Mouse (Mus musculus) liver, embryonic 13.5 days (tissue): Measurements from ENCODE around the gene Rassf5. TPM values are rescaled to one million over a fixed set of nuclear protein-coding genes. Genes with fewer than 3 reads are reported as not detected.

Source experiments
- ATAC-seq: fragments of 200-750 bp; cut with Nextera tagmentation; 2 replicates; pipeline ENCODE4 v1.8.0; 2017; ENCODE audit warnings: low read depth, mild to moderate bottlenecking, moderate number of reproducible peaks, moderate library complexity
- DNase-seq: peaks from one replicate; pipeline ENCODE4 v3.0.0; 2022
- H3K27ac ChIP-seq: fragments of 300-500 bp; sonication (generic); 2 replicates; pipeline ENCODE4 v1.5.1; 2015; ENCODE audit warnings: moderate library complexity, mild to moderate bottlenecking, inconsistent platforms
- H3K27me3 ChIP-seq: fragments of 300-500 bp; sonication (generic); 2 replicates; pipeline ENCODE4 v1.6.1; 2015; ENCODE audit warnings: mild to moderate bottlenecking, inconsistent platforms
- H3K36me3 ChIP-seq: fragments of 300-500 bp; sonication (generic); 2 replicates; pipeline ENCODE4 v1.6.1; 2015; ENCODE audit warnings: mild to moderate bottlenecking, inconsistent platforms
- H3K4me1 ChIP-seq: fragments of 300-500 bp; sonication (generic); replicated peaks from 2 replicates; pipeline ENCODE4 v1.6.1; 2015; ENCODE audit warnings: inconsistent platforms
- H3K4me2 ChIP-seq: fragments of 300-500 bp; sonication (generic); 2 replicates; pipeline ENCODE4 v1.6.1; 2015; ENCODE audit warnings: inconsistent platforms, mild to moderate bottlenecking, moderate library complexity
- H3K4me3 ChIP-seq: fragments of 300-500 bp; sonication (generic); replicated peaks from 2 replicates; pipeline ENCODE4 v1.5.1; 2015; ENCODE audit warnings: mild to moderate bottlenecking, inconsistent platforms
- H3K9ac ChIP-seq: fragments of 300-500 bp; sonication (generic); 2 replicates; pipeline ENCODE4 v1.6.1; 2015; ENCODE audit warnings: mild to moderate bottlenecking, inconsistent platforms
- H3K9me3 ChIP-seq: fragments of 300-500 bp; sonication (generic); replicated peaks from 2 replicates; pipeline ENCODE4 v1.6.1; 2016; ENCODE audit warnings: inconsistent platforms
- WGBS: fragments of 180-500 bp; shearing (Covaris S2); methylation state at CpG from one replicate; pipeline ENCODE4 v1.1.7; 2015; ENCODE audit not compliant: insufficient replicate concordance; 5-methylcytosine and 5-hydroxymethylcytosine counted together
- polyA plus RNA-seq: library from polyadenylated mRNA; unstranded; fragments of >200 nt; fragmentation: Nextera tagmentation; extraction: Ambion mirVana; gene quantifications from 2 replicates; pipeline ENCODE4 v1.2.1, GENCODE M21; 2015

Gene Rassf5
- polyA plus RNA-seq, 1 experiment from 2014 or later = 3.9 TPM

DNA sequence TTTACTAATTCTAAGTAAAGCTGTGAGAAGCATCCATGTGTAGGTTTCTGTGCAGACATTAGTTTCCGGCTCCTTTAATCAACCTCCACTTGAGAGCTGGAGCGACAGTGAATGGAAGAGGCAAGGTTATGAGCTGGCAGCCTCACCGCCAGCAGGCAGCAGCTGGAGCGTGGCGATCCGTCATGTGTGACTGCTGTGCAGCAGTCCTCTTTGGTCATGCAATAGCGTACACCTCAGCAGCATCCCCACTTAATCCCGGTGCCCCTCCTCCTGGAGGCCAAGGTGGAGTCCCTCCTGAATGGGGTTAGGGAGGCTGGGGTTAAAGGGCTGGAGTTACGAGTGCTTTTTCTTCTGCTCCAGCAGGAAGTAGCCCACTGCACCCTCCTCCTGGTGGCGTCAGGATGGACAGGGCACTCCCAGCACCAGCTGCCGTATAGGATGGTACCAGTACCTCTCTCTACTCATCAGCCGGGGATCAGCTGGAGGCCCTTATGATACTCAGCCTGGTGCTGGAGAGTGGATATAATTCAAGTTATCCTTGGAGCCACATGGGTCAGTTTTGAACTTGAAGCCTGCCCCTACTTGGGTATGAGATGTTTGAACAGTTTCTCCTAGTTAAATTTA is 20.1 kb downstream of the Rassf5 start:
- ATAC-seq (no peak), DNase-seq (no peak)
- Histone ChIP-seq H3K4me1 (no peaks in the 10 kb centered on the region), H3K4me3 (no peak overlapping the region), H3K9me3 (no peaks in the 10 kb centered on the region), H3K9ac (no peak overlapping the region), H3K36me3 (no peaks in the 10 kb centered on the region), H3K27ac (no peak overlapping the region), H3K27me3 (0 out of 2 replicates have a peak, but pooled peaks cover 6% of the 10 kb centered on the region), H3K4me2 (no peak overlapping the region)
- 64% methylated on average over 12 of the region's 12 CpGs for WGBS

DNA sequence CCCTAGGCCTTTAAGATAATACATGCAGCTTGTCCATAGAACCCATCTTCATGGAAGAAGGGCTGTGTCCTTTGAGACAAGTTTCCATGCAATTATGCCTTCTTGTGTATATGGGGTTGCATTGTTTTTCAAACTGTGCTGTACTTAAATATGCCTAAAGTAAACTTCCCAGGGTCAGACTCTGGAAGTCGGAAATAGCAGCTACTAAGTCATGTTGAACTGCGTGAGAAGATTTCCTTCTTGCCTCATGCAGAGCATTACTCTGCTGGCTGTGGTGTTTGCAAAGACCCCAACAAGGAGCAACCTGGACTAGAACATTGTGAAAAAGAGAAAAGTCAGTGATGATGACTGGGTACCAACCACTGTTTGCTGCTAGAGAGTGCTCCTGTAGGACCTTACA is 21.7 kb downstream of the Rassf5 start:
- H3K4me3 ChIP-seq = no peak overlapping the region
- H3K27ac ChIP-seq = no peak overlapping the region
- no peaks in the 10 kb centered on the region for H3K36me3 ChIP-seq
- H3K9ac ChIP-seq = no peak overlapping the region
- 68% methylated on average over 2 of the region's 2 CpGs for WGBS
- ATAC-seq = no peak
- H3K27me3 ChIP-seq = 0 out of 2 replicates have a peak, but pooled peaks cover 6% of the 10 kb centered on the region
- no peak overlapping the region for H3K4me2 ChIP-seq
- H3K9me3 ChIP-seq = no peaks in the 10 kb centered on the region
- H3K4me1 ChIP-seq = no peaks in the 10 kb centered on the region
- no peak for DNase-seq

DNA sequence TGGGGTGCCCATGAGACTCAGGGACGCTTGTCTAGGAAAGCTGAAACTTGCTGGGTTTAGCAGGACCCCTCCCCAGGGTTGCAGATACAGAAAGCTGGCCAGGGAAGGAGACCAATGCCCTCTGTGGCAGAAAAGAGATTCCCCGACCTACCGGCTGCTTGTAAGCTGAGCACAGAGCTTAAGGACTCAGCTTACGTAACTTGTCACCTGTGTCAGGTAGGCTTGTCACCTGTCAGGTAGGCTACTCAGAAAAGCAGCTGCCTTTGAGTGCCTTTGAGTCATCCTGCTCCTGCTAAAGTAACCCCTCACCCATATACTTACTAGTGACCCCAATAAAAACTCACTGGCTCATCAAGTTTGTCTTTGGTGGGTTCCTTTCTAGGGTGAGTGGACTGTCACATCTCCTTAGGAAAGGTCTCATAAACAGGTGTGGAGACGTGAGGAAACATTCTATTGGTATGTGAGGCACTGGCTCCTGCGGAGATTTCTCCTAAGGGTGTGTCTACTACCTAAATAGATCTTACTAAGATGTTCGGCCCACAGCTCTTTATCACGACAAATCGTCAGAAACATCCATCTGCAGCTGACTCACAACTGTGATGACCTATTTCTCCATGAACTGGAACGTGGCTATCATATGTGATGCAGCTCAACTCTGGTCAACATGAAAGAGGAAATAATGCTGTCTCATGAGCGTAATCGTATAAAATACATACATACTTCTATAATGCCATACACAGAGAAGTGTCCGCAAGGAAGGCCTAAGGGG is 23.1 kb downstream of the Rassf5 start:
- Histone ChIP-seq H3K4me2 (no peak overlapping the region), H3K4me3 (no peak overlapping the region), H3K9ac (no peak overlapping the region), H3K27ac (no peak overlapping the region), H3K9me3 (no peaks in the 10 kb centered on the region), H3K4me1 (no peaks in the 10 kb centered on the region), H3K27me3 (0 out of 2 replicates have a peak, but pooled peaks cover 3% of the 10 kb centered on the region), H3K36me3 (no peaks in the 10 kb centered on the region)
- 61% methylated on average over 13 of the region's 13 CpGs for WGBS
- no peak for DNase-seq
- no peak for ATAC-seq

DNA sequence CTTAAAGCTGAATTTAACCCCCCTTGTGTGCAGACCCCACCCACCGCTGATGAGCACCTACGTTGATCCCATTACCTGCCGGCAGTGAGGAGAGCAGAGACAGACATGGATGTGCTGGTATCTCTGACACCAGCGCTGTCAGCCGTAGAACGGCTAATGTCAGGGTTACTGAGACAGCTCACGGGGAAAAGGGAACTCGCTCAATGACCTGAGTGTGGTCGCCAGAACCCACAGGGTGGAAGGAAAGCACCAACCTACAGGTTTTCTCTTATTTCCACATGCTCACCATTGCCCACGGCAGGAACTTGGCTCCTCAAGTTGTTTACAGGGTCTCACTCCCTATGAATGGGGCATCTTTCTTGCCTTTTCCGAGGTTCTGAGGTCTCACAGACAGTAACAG is 26.1 kb downstream of the Rassf5 start:
- no peak overlapping the region for H3K4me3 ChIP-seq
- no peak overlapping the region for H3K4me2 ChIP-seq
- ATAC-seq (no peak), DNase-seq (no peak)
- no peak overlapping the region for H3K27ac ChIP-seq
- H3K9me3 ChIP-seq = no peaks in the 10 kb centered on the region
- H3K27me3 ChIP-seq = no peaks in the 10 kb centered on the region
- WGBS = 45% methylated on average over 11 of the region's 11 CpGs
- no peak overlapping the region for H3K9ac ChIP-seq
- no peaks in the 10 kb centered on the region for H3K36me3 ChIP-seq
- H3K4me1 ChIP-seq = no peaks in the 10 kb centered on the region

DNA sequence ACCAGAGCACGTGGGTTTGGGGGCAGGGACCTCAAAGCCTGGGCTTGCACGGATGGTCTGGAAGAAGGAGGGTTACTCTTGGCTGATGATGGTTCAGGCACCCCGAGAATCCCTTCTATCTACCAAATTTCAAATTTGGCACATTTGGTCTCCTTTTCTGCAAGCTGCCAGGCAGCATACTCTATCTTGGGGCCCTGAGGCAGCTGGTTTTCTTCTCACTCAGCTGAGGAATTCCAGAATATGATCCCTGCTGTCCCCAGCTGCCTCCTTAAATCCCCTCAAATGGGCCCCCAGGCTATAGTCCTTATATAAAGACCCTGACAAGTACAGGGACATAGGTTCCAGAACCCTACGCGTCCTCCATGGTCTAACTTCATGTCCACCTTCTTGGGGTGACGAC is 31.7 kb downstream of the Rassf5 start:
- no peak overlapping the region for H3K4me2 ChIP-seq
- DNase-seq (no peak), ATAC-seq (no peak)
- no peaks in the 10 kb centered on the region for H3K9me3 ChIP-seq
- no peak overlapping the region for H3K9ac ChIP-seq
- H3K27me3 ChIP-seq = no peaks in the 10 kb centered on the region
- H3K4me1 ChIP-seq = 0 out of 2 replicates have a peak, but pooled peaks cover 7% of the 10 kb centered on the region
- H3K36me3 ChIP-seq = no peaks in the 10 kb centered on the region
- H3K27ac ChIP-seq = no peak overlapping the region
- H3K4me3 ChIP-seq = no peak overlapping the region
- WGBS = 61% methylated on average over 6 of the region's 6 CpGs

DNA sequence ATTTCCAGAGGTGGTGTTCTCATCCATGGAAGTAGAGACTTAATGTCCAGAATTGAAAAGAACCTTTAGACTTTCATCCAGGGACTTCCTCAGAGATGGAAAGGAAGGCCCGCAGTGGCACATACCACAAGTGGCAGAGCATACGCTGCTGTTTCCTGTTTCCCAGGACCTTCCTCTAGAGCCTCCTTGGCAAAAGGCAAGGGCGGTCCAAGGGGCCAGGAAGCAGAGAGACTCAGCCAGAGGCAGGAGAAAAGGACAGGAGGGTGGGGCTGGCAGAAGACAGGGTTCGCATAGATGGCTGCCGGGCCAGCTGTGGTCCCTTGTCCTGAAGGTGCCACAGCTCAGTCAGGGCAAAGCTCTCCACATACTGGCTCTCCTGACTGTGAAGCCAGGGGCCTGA is 32.1 kb downstream of the Rassf5 start:
- DNase-seq = no peak
- no peak overlapping the region for H3K27ac ChIP-seq

DNA sequence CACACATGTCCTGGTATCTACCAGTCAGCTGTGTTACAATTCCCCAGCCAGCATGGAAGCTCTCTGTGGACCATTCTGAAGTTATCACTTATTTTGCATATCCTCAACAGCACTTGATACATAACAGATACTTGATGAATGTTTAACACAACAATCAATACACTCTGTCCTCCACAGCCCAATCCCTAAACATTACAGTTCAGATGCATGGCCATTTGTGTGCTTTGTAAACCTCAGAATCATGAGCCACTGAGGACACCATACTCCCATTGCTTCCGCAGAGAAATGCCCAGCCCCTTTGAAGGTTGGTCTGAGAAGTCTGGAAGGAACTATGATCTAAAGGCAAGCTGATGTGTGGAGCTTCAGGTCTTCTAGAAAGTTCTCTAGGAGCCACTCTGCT is 33.4 kb downstream of the Rassf5 start:
- DNase-seq (no peak), ATAC-seq (no peak)
- H3K9me3 ChIP-seq = no peaks in the 10 kb centered on the region
- 63% methylated on average over 1 of the region's 1 CpGs for WGBS
- H3K36me3 ChIP-seq = no peaks in the 10 kb centered on the region
- H3K4me1 ChIP-seq = 0 out of 2 replicates have a peak, but pooled peaks cover 7% of the 10 kb centered on the region
- H3K4me3 ChIP-seq = no peak overlapping the region
- no peak overlapping the region for H3K4me2 ChIP-seq
- H3K9ac ChIP-seq = no peak overlapping the region
- no peaks in the 10 kb centered on the region for H3K27me3 ChIP-seq
- H3K27ac ChIP-seq = no peak overlapping the region

More for the DNA sequence above, 32.1 kb downstream of the Rassf5 start:
- WGBS = 39% methylated on average over 5 of the region's 5 CpGs
- no peak for ATAC-seq
- Histone ChIP-seq H3K36me3 (no peaks in the 10 kb centered on the region), H3K4me2 (no peak overlapping the region), H3K27me3 (no peaks in the 10 kb centered on the region), H3K4me1 (0 out of 2 replicates have a peak, but pooled peaks cover 7% of the 10 kb centered on the region), H3K9ac (no peak overlapping the region), H3K4me3 (no peak overlapping the region), H3K9me3 (no peaks in the 10 kb centered on the region)

DNA sequence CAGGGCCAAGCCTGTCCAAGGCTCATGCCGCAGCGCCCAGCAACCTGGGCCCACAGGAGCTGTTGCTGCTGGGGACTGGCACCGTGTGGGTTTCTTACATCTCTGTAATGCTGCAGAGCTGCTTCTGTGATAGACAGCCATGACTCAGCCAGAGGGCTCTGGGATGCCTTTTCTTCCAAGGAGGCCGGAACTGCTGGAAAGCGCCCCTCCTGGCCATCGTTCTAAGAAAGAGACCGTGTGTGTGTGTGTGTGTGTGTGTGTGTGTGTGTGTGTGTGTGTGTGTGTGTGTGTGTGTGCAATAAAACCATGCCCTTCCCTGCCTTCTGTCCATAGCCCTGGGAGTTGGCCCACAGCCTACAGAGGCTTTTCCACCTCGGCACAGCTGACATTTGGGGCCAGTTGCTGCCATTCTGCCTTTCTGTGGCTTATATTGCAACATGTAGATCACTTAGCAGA is 35.1 kb downstream of the Rassf5 start:
- Histone ChIP-seq H3K27me3 (no peaks in the 10 kb centered on the region), H3K4me3 (no peak overlapping the region), H3K36me3 (no peaks in the 10 kb centered on the region), H3K9ac (no peak overlapping the region), H3K9me3 (no peaks in the 10 kb centered on the region), H3K27ac (no peak overlapping the region), H3K4me2 (no peak overlapping the region), H3K4me1 (0 out of 2 replicates have a peak, but pooled peaks cover 7% of the 10 kb centered on the region)
- ATAC-seq = no peak
- WGBS = 71% methylated on average over 8 of the region's 8 CpGs
- no peak for DNase-seq

DNA sequence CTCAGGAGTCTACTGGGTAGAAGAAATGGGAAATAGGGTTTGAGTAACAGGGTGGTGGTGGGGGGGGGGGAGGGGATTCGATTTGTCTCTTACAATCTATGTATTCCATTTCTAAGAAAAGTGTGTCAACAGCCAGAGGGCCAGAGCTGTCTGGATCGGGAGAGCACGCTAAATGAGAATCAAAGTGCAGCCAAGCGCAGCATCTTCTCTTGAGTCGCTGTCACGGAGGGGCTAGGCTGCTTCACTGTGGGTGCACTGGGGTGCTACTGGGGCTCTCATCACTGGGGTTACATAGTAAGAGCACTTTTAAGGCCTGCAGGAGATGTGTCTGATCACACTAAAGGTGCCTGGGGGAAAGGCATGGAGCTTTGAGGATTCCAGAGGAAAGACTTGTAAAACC is 36.3 kb downstream of the Rassf5 start:
- no peak for ATAC-seq
- Histone ChIP-seq H3K9me3 (no peaks in the 10 kb centered on the region), H3K36me3 (no peaks in the 10 kb centered on the region), H3K4me2 (no peak overlapping the region), H3K27ac (no peak overlapping the region), H3K4me1 (0 out of 2 replicates have a peak, but pooled peaks cover 7% of the 10 kb centered on the region), H3K4me3 (no peak overlapping the region), H3K27me3 (no peaks in the 10 kb centered on the region), H3K9ac (no peak overlapping the region)
- 85% methylated on average over 6 of the region's 6 CpGs for WGBS
- no peak for DNase-seq

DNA sequence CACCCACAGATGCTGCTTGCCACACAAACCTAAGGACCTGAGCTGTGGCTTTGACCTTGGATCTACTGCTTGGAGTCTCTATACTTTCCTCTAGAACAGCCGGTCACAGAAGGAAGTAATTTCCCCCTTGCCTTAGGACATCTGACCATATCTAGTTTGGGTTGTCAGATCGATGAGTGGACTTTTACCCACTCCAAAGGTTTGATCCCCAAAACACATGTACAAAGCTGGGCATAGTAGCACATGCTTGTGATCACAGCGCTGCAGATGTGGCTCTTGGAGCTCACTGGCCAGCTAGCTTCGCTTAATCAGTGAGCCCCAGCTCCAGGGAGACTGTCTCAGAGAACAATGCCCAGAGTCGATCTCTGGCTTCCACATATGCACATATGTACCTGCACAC is 37.0 kb downstream of the Rassf5 start:
- Histone ChIP-seq H3K9ac (no peak overlapping the region), H3K4me1 (0 out of 2 replicates have a peak, but pooled peaks cover 6% of the 10 kb centered on the region), H3K9me3 (no peaks in the 10 kb centered on the region), H3K4me3 (no peak overlapping the region), H3K36me3 (no peaks in the 10 kb centered on the region), H3K27ac (no peak overlapping the region), H3K27me3 (no peaks in the 10 kb centered on the region), H3K4me2 (no peak overlapping the region)
- no peak for DNase-seq
- no peak for ATAC-seq
- WGBS = 76% methylated on average over 5 of the region's 5 CpGs

DNA sequence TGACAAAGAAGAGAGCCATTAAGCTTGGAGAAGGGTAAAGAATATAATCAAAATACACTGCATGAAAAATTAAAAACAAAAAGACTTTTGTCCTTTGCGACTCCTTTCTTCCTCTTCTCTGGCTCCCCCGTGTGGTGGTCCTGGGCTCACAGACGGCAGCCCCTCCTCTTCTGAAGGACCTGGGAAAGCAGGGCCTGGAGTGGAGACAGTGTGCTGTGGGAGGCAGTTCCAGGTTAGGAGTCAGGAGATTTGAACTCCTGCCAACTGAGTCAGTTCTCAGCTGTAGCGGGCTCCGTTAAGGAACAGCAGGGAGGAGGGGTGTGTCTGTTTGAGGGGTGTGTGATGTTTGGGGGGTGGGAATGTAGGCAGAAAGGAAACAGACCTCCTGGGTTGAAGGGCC is 37.5 kb downstream of the Rassf5 start:
- Histone ChIP-seq H3K9me3 (no peaks in the 10 kb centered on the region), H3K27ac (no peak overlapping the region), H3K27me3 (no peaks in the 10 kb centered on the region), H3K4me1 (0 out of 2 replicates have a peak, but pooled peaks cover 5% of the 10 kb centered on the region), H3K36me3 (no peaks in the 10 kb centered on the region), H3K4me3 (no peak overlapping the region), H3K9ac (no peak overlapping the region), H3K4me2 (no peak overlapping the region)
- peak; percentile 15 for DNase-seq
- ATAC-seq = no peak
- 11% methylated on average over 5 of the region's 5 CpGs for WGBS
